Mouse (Mus musculus): ENCODE data around the gene Psph. TPM values are rescaled to one million over a fixed set of nuclear protein-coding genes. Genes with fewer than 3 reads are reported as not detected.
A peak's percentile ranks its signal among the peaks of the same experiment; 100 is the strongest.

The Psph gene
- polyA plus RNA-seq, 1 experiment = 13.5 TPM

GRCm38 (mm10) chr5:129720176-129720575 is 67.1 kb downstream of the Psph start:
- WGBS = 94% methylated on average over 3 of the region's 3 CpGs
- no peak for DNase-seq
- H3K4me3 ChIP-seq (replicated peaks; ENCODE audit: extremely low read depth, low read depth, low read length) = no peak overlapping the region
- H3K4me1 ChIP-seq (ENCODE audit: control insufficient read depth, insufficient read depth, low read length) = peaks cover 6% of the 10 kb centered on the region
- TF ChIP-seq POLR2A (IDR thresholded peaks at IDR 0.05; ENCODE audit: borderline replicate concordance, extremely low read depth, low read depth, low read length) = no peak
- TF ChIP-seq CTCF (IDR thresholded peaks at IDR 0.05; ENCODE audit: insufficient read depth, low read length) = 0 out of 2 replicates have a peak, but pooled peaks have one; percentile 7

- no peak overlapping the region for H3K4me3 ChIP-seq (replicated peaks; ENCODE audit: extremely low read depth, low read depth, low read length)
- 75% methylated on average over 9 of the region's 9 CpGs for WGBS
- TF ChIP-seq CTCF (IDR thresholded peaks at IDR 0.05; ENCODE audit: insufficient read depth, low read length) (no peak), POLR2A (IDR thresholded peaks at IDR 0.05; ENCODE audit: borderline replicate concordance, extremely low read depth, low read depth, low read length) (no peak)
- no peaks in the 10 kb centered on the region for H3K4me1 ChIP-seq (ENCODE audit: control insufficient read depth, insufficient read depth, low read length)
- DNase-seq = no peak
Measured at GRCm38 (mm10) chr5:129717016-129717415, 70.2 kb downstream of the Psph start.

Other genes with a start within 250 kb of the Psph start
- gene Mmp17, start 203.3 kb downstream of the Psph start, polyA plus RNA-seq (2012; rRNA removed) = 2.6 and 3.4 TPM in 2 replicates
- 1.6 and 2.1 TPM in 2 replicates for gene Zfp11, start 117.3 kb downstream of the Psph start, polyA plus RNA-seq (2012; rRNA removed)
- not detected in 2 replicates for gene Sept14, start 78.9 kb downstream of the Psph start, polyA plus RNA-seq (2012; rRNA removed)
- 57.2 and 61.3 TPM in 2 replicates for gene Mrps17, start 72.0 kb downstream of the Psph start, polyA plus RNA-seq (2012; rRNA removed)
- 37.6 and 51.5 TPM in 2 replicates for gene Nipsnap2, start 62.4 kb downstream of the Psph start, polyA plus RNA-seq (2012; rRNA removed)
- 14.3 and 17.3 TPM in 2 replicates for gene Sumf2, start 59.5 kb upstream of the Psph start, polyA plus RNA-seq (2012; rRNA removed)
- 686 and 760 TPM in 2 replicates for gene Chchd2, start 100.0 kb upstream of the Psph start, polyA plus RNA-seq (2012; rRNA removed)
- gene Zbed5, start 108.3 kb upstream of the Psph start, polyA plus RNA-seq (2012; rRNA removed) = 0.95 and 1.3 TPM in 2 replicates
- 2.4 and 6.9 TPM in 2 replicates for gene Phkg1, start 111.1 kb upstream of the Psph start, polyA plus RNA-seq (2012; rRNA removed)
- gene Nupr1l, start 121.1 kb upstream of the Psph start, polyA plus RNA-seq (2012; rRNA removed) = 6.4 and 10.4 TPM in 2 replicates
- gene Vkorc1l1, start 154.5 kb upstream of the Psph start, polyA plus RNA-seq (2012; rRNA removed) = 9.7 and 19.5 TPM in 2 replicates
- gene Gusb, start 215.6 kb upstream of the Psph start, polyA plus RNA-seq (2012; rRNA removed) = 39.0 and 44.8 TPM in 2 replicates
- 22.1 and 27.3 TPM in 2 replicates for gene Asl, start 241.8 kb upstream of the Psph start, polyA plus RNA-seq (2012; rRNA removed)
- 9.4 and 12.9 TPM in 2 replicates for gene Crcp, start 241.8 kb upstream of the Psph start, polyA plus RNA-seq (2012; rRNA removed)

Measured in lung, adult 2 months (tissue).